Mouse (Mus musculus): ENCODE measurements around the gene Lct.
"Not testable (repeated sequence)": the region's sequence is repeated elsewhere in the genome, so short reads cannot be mapped to it uniquely, and the experiment has no call there.

GRCm38 (mm10) chr1:128319266-128319665 lies 8.9 kb downstream of the Lct start:
- TF ChIP-seq CTCF (conservative IDR thresholded peaks at IDR 0.05; ENCODE audit: low read length); NANOG (IDR thresholded peaks at IDR 0.05; ENCODE audit: borderline replicate concordance, low read length): not testable (repeated sequence)

Data from E14TG2a.4 (cell line).